Mouse (Mus musculus): ENCODE data around the gene Anapc10.
A peak's percentile ranks its signal among the peaks of the same experiment; 100 is the strongest.
"Not testable (repeated sequence)": the region's sequence is repeated elsewhere in the genome, so short reads cannot be mapped to it uniquely, and the experiment has no call there.

Anapc10 gene

DNA sequence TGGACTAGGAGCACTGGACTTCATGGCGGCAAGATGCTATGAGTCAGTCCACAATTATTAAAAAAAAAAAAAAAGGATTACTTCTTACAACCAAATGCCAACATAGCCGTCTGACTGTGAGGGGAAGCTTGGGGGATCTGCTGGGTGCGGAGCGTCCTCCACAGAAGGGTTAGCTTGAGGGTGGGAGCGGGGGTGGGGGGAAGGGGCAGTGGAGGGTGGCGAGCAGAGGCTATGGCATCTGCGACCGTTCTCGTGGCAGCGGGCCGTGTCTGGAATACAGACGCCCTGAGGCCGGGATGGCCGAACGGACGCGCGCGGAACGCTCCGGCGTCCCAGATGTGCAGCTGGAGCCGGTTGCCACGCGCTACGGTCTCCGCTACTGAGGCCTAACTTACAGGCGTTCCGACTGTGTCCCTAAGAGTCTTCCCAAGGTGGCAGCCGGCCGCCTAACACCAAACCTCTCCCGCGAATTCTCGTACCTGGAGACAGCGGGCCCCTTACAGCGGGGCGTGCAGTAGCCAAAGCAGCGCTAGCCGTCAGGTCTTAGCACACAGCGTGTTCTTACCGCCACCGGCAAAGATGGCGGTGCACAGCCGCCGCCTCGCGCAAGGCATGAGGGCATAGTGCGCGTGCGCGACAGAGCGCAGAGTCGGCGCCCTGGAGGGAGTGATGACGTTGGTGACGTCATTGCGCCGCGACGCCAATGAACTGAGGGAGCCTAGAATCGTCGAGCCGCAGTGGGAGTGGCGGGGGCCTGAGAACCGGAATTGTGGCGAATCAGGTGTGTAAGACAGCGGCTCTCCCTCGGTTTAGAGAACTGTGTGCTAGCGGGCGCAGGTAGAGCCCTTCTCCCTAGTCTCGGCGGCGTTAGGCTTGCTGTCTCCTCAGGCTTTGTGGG, at the start of gene Anapc10, which contains the start of gene Abce1:
TSS of gene Anapc10 (plus strand) at position 757 of the 898 bp plus-strand sequence.
TSS of gene Abce1 (minus strand) at position 677 of the 898 bp plus-strand sequence.
- peak; percentile 95 to 98 for DNase-seq (ENCODE audit: low spot score in 2 of 2)

DNA sequence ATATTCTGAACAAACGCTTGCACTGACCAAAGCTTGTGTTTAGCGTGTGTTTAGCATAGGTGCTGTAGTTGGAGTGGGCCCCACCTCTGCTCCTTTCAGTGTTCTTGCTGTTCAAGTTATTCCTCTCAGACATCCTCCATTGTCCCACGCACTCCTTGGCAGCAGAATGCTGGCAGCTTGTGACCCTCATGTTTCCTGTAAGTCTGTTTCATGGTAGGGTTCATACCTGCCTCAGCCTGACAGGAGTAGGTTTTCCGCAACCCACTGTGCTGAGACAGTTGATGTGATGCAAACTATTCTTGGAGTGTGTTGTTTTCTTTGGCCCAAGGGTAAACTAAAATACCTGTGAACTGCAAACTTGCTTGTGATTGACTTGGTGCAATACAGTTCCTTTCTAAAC, 35.2 kb upstream of the Anapc10 start:
- no peak for DNase-seq (ENCODE audit: low spot score in 2 of 2)

- DNase-seq (ENCODE audit: low spot score in 2 of 2) = no peak
These were observed 32.6 kb upstream of the Anapc10 start for GRCm38 (mm10) chr8:79679005-79679404.

GRCm38 (mm10) chr8:79680083-79680482, 31.5 kb upstream of the Anapc10 start:
- DNase-seq (ENCODE audit: low spot score in 2 of 2) = not testable (repeated sequence)

DNA sequence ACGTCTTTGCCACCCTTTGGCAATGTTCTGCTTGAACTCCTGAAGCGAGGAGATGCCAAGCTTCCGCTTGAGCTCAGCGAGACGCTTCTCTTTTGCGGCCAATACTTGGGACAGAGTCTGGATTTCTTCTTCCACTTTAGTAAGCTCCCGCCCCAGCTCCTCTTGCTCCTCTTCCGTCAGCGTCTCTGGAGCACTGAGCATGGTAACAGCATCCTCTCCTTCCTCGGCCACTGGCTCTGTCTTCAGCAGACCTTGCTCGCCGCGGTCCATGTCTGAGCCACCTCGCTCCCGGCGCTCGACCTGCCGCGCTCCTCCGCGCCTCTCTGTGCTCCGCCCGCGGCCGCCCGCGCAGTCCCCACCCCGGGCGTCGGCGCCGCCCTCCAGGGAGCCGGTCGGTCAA, 31.1 kb upstream of the Anapc10 start:
- no peak for DNase-seq (ENCODE audit: low spot score in 2 of 2)

DNA sequence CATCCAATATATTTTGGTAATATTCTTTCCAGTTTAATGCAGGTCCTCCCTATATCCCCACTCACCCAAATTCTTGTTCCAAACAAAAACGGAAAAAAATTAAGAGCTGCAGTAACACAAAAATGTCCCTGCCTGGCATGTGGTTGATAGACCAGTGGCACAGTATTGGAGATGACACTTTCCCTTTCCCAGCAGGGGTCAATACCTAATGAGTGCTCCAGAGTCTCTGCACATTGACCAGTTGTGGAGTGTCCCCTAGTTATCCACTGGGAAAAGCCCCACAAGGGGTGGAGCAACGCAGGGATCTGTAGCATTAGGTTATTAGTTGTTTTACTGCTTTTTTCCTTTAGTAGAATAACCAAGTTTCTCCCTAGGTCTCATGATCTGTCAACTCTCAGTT, 30.7 kb upstream of the Anapc10 start:
- DNase-seq (ENCODE audit: low spot score in 2 of 2) = no peak

DNA sequence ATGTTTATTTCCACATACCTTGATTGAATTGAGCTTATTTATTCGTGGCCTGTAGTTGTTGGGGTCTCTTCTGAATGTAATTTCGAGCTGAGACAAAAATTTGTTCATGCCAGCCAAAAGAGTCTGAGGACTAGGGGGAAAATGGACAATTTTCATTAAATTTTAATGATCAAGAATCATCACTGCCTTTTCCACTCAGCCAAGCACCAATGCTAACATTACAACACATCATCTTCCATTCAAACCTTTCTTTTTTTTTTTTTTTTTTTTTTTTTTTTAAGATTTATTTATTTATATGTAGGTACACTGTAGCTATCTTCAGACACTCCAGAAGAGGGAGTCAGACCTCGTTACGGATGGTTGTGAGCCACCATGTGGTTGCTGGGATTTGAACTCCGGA, 25.7 kb upstream of the Anapc10 start:
- not testable (repeated sequence) for DNase-seq (ENCODE audit: low spot score in 2 of 2)

DNA sequence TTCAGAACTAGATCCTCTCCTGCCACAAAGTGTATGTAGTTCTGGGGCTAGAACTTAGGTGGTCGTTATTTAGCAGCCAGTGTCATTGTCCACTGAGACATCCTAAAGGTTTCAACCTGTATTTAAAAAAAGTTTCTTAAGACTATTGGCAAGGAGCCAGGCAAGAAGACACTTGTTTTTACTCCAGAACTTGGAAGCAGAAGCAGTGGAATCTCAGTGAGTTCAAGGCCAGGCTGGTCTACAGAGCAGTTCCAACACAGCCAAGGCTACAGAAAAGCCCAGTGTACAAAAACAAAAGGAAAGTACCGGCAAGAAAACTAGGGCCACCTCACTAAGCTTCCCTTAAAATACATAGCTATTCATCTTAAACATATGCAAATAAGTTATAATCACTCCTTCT, 19.1 kb upstream of the Anapc10 start:
- no peak for DNase-seq (ENCODE audit: low spot score in 2 of 2)

DNA sequence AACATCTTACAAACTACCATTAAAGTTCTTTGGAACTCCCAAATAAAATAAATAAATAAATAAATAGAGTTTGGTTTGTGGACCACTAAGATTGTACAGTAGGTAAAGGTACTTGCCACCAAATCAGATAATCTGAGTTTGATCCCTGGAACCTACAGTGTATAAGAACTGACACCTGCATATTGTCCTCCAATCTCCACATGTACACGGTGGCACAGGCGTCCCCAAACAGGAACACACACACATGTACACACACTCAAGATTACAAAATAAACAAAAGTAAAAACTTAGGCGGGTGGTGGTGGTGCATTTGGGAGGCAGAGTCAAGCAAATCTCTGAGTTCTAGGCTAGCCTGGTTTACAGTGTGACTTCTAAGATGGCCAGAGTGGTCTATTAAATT, 4.9 kb upstream of the Anapc10 start:
- no peak for DNase-seq (ENCODE audit: low spot score in 2 of 2)

- DNase-seq (ENCODE audit: low spot score in 2 of 2) = no peak
These were observed 1.1 kb downstream of the Anapc10 start for GRCm38 (mm10) chr8:79712676-79713075.

DNA sequence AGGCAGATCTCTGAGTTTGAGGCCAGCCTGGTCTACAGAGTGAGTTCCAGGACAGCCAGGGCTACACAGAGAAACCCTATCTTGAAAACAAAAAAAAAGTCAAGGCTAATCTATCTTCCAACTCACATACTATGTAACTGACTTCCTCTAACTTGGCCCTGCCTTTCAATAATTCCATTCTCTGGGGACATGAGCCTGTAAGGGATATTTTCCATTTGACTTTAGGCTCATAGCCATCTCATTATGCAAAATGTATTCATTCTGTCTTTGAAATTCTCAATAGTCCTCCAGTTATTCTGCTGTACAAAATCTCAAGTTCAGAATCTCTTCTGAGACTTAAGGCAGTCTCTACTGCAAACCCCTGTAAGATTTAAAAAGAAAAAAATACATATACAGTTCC, 9.9 kb downstream of the Anapc10 start:
- no peak for DNase-seq (ENCODE audit: low spot score in 2 of 2)

- no peak for DNase-seq (ENCODE audit: low spot score in 2 of 2)
These were observed 11.7 kb downstream of the Anapc10 start for GRCm38 (mm10) chr8:79723308-79723707.

- DNase-seq (ENCODE audit: low spot score in 2 of 2) = no peak
These were observed 13.0 kb downstream of the Anapc10 start for GRCm38 (mm10) chr8:79724589-79724988.

DNA sequence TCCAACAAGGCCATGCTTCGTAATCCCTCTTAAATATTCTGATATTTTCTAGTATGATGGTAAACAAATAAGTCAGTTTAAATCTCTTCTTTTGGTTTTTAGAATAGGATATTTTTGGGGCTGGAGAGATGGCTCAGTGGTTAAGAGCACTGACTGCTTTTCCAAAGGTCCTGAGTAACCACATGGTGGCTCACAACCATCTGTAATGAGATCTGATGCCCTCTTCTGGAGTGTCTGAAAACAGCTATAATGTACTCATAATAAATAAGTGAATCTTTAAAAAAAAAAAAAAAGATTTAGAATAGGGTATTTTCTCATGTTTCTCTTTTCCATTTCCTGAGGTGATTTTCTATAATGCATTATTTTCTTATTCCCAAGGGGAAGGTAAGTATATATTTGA, 16.3 kb downstream of the Anapc10 start:
- DNase-seq (ENCODE audit: low spot score in 2 of 2) = no peak

DNA sequence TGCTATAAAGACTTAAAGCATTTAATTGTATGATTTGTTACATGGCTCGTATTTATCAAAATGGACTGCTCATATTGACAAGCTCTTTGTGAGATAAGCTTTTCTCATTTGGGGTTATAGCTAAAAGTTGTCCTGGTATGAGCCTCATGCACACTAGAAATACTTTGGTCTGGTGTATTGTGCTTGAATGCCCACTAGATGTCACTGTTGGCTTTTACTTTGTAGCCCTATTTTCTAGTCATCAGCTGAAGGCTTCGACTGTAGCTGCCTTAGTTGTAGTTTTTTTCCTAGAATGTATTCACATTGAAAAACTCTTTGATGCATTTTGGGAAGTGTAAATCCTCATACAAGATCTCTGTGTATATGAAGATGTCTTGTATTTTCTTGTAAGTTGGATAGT, 22.7 kb downstream of the Anapc10 start:
- peak; percentile 12 to 17 for DNase-seq (ENCODE audit: low spot score in 2 of 2)

DNA sequence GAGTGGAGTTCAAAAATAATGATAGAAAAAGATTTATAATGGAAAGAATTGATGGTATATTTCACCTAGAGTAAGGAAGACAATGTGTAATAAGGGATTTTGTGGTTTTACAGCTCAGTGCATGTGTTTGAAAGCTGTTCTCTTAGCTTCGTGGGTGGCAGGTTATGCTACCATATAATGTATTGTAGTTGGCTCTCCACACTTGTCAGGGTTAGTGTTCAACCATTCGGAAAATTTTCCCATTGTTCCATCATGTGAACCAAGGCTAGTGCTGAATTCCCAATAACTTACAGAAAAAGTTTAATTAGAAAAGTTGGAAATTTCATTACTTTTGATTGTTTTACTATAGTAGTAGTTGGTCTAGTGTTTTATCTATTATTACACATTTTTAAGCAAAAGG, 36.6 kb downstream of the Anapc10 start:
- no peak for DNase-seq (ENCODE audit: low spot score in 2 of 2)

- DNase-seq (ENCODE audit: low spot score in 2 of 2) = no peak
These were observed 37.0 kb downstream of the Anapc10 start for GRCm38 (mm10) chr8:79748591-79748990.

- DNase-seq (ENCODE audit: low spot score in 2 of 2) = peak in 1 of 2 experiments; percentile 17
These were observed 38.7 kb downstream of the Anapc10 start for GRCm38 (mm10) chr8:79750305-79750704.

- not testable (repeated sequence) for DNase-seq (ENCODE audit: low spot score in 2 of 2)
These were observed 83.3 kb downstream of the Anapc10 start for GRCm38 (mm10) chr8:79794873-79795272.

- DNase-seq (ENCODE audit: low spot score in 2 of 2) = no peak
These were observed 85.1 kb downstream of the Anapc10 start for GRCm38 (mm10) chr8:79796690-79797089.

DNA sequence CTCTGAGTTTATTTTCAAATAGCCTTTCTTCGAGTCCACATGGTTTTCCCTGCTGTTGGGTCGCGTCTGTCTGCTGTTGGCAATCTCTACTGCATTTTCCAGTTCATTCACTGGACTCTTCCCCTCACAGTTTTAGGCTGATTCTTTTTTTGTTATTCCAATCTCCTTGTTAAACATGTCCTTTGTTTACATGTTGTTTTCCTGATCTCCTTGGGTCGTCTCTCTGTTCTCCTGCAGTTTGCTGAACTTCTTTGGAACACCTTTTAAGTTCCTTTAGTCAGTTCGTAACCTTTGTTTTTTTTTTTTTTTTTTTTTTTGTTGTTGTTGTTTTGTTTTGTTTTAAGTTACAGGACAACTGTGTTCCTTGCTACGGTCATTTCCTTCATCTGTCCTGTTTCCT, 92.9 kb downstream of the Anapc10 start:
- DNase-seq (ENCODE audit: low spot score in 2 of 2) = no peak

- DNase-seq (ENCODE audit: low spot score in 2 of 2) = no peak
These were observed 95.4 kb downstream of the Anapc10 start for GRCm38 (mm10) chr8:79806971-79807370.

DNA sequence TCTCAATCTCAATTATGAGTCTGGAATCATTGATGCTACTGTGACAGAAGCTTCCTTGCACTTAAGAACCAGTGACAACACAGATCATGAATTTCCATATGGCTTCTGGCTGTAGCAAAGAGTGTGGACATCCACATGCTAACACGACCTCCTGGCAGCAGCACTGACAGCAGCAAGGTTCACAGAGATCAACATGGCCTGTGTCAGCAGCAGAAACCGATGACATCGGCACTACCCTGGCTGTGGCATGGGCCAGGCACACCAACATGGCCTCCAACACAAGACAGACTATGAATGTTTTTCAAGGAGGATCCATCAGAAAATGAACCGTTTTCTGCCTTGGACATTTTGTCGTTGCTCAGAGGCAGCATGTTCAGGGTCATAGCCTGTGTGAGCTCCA, 114.9 kb downstream of the Anapc10 start:
- DNase-seq (ENCODE audit: low spot score in 2 of 2) = no peak
